Mouse (Mus musculus): ENCODE results near the gene Asb17. TPM values are rescaled to one million over a fixed set of nuclear protein-coding genes. Genes with fewer than 3 reads are reported as not detected.

The Asb17 gene
- polyA plus RNA-seq, 1 experiment from 2014 or later, result 0.10 TPM

DNA sequence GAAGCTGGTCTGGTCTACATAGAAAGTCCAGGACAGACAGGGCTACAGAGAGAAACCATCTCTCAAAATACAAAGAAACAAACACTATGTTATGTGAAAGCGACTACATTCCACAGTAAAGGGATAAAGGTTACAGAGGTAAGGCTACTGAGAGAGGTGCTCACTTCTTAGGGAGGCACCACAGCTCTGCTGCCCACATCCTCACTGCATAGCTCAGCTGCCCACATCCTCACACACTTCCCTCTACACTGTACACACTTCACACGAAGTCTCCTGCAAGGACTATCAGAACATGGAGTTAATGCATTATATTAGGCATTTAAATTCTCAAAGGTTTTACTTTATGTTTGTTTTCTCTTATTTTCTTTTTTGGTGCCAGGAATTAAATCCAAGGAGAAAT lies 19.8 kb downstream of the Asb17 start:
- Histone ChIP-seq H3K4me1 (no peaks in the 10 kb centered on the region), H3K27me3 (no peaks in the 10 kb centered on the region), H3K9ac (replicated peaks) (no peak overlapping the region), H3K36me3 (no peaks in the 10 kb centered on the region), H3K27ac (replicated peaks) (no peak overlapping the region), H3K4me3 (no peak overlapping the region), H3K4me2 (replicated peaks) (no peak overlapping the region), H3K9me3 (no peaks in the 10 kb centered on the region)
- 86% methylated on average over 2 of the region's 2 CpGs for WGBS
- no peak for ATAC-seq (replicated peaks)

DNA sequence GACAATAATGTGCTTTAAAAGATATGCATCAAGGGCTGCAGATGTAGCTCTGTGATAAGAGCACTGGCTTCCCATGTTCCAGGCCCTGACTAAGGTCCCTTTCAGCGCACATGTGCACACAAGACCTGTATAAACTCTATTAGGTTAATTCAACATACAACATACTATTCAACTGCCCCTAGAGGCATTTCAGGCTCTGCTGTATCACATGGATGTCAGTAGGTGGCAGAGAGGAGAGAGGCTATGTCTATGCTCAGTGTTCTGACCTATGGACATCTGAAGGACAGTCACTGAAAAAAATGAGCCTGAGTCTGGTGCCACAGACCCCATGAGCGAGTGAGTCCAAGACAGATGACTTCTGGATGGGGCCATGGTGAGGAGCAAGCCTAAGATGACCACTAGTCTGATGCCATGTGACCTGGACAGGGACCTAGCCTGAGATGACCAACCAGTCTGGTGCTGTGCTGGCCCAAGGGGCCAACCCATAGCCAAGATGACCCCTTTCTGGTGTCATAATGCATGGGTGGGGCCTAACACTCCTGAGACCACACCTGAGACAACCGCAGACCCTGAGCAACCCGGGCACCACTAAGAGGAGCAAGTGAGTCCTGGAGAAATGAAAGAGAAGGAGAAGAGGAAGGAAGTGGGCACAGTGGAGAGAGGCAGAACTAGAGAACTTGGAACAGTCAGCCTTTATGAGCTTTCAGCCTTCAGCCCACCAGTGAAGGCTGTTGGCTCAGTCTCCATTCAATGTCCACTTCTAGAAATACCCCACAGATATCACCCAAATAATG lies 20.8 kb downstream of the Asb17 start:
- H3K9ac ChIP-seq (replicated peaks), result no peak overlapping the region
- H3K27me3 ChIP-seq, result no peaks in the 10 kb centered on the region
- no peaks in the 10 kb centered on the region for H3K36me3 ChIP-seq
- H3K4me1 ChIP-seq, result no peaks in the 10 kb centered on the region
- no peak overlapping the region for H3K4me3 ChIP-seq
- no peak overlapping the region for H3K27ac ChIP-seq (replicated peaks)
- no peak for ATAC-seq (replicated peaks)
- no peak overlapping the region for H3K4me2 ChIP-seq (replicated peaks)
- WGBS, result 88% methylated on average over 4 of the region's 4 CpGs
- H3K9me3 ChIP-seq, result no peaks in the 10 kb centered on the region

DNA sequence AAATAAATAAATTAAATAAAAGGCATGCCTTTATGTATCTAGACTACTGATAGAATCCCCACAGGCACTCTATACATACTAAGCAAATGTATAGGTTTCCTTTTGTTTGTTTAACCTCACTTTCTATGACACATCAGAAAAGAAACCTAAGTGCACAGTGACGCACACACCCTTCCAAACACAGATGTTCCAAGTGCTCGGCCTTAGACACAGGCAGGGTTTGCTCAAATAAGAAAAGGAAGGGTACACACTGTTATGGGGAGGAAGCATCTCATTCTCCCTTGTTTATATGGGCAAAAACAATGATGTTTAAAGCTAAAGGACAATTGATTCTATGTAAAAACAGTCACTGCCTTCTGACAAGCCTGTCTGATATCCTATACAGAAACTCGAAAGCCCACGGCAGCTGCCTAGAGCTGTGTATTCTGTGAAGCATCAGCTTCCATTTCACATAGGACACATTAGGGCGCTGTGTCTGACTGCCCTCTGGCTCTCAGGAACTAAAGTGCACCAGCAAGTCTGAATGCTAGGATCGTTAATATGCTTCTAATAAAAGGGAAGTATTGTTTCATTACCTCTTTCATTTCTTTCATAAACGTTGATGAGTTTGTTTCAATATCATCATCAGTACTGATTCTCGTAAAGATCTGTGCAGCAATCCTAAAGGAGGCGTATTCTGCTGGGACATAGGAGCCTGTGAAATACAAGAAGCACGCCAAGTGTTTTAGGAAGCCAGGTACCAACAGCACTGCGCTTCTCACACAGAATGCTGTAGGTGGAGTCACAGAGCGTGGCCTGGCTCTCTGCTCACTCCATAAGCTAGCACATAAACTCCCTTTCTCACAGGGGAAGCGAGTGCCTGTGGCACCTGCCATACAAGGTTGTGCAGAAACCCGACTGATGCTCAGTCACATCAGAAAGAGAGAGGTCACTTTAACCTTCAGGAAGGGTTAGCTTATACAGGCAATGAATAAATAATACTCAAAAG lies 23.4 kb downstream of the Asb17 start:
- no peak overlapping the region for H3K4me2 ChIP-seq (replicated peaks)
- WGBS, result 53% methylated on average over 14 of the region's 14 CpGs
- no peak for ATAC-seq (replicated peaks)
- no peaks in the 10 kb centered on the region for H3K27me3 ChIP-seq
- no peak overlapping the region for H3K27ac ChIP-seq (replicated peaks)
- H3K9ac ChIP-seq (replicated peaks), result no peak overlapping the region
- no peaks in the 10 kb centered on the region for H3K36me3 ChIP-seq
- H3K4me1 ChIP-seq, result no peaks in the 10 kb centered on the region
- H3K4me3 ChIP-seq, result no peak overlapping the region
- H3K9me3 ChIP-seq, result no peaks in the 10 kb centered on the region

DNA sequence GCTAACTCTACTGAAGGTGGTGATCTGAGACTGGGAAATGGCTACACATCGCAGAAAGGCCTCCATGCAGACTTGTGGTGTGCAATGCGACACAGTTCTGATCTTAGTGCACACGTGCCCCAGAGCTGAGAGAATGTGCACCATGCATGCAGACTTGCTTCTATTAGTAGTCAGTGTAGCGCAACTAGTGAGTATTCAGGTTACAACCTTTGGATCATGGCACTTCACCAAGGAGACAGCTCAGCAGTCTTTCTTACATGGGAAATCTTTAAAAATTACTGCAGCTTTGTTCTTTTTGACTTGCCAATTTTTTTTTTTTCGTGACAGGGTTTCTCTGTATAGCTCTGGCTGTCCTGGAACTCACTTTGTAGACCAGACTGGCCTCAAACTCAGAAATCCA lies 27.4 kb downstream of the Asb17 start:
- Histone ChIP-seq H3K4me2 (replicated peaks) (no peak overlapping the region), H3K4me1 (0 out of 2 replicates have a peak, but pooled peaks cover 4% of the 10 kb centered on the region), H3K9ac (replicated peaks) (no peak overlapping the region), H3K4me3 (no peak overlapping the region), H3K36me3 (no peaks in the 10 kb centered on the region), H3K27me3 (no peaks in the 10 kb centered on the region), H3K9me3 (no peaks in the 10 kb centered on the region), H3K27ac (replicated peaks) (no peak overlapping the region)
- ATAC-seq (replicated peaks), result no peak
- 88% methylated on average over 5 of the region's 5 CpGs for WGBS

DNA sequence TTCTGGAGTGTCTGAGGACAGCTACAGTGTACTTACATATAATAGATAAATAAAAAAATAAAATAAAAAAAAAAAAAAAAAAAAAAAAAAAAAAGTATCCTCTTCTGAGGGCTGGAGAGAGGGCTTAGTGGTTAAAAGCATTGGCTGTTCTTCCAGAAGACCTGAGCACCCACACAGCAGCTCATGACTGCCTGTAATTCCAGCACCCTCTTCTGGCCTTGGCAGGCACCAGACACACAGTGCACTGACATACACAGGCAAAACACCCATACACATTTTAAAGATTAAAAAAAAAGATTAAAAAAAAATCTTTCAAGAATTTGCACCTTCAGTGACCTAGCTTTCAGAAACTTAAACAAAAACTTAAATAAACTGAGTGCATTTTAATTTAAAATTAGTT lies 42.3 kb downstream of the Asb17 start:
- H3K4me3 ChIP-seq, result no peak overlapping the region
- no peak for ATAC-seq (replicated peaks)
- no peaks in the 10 kb centered on the region for H3K9me3 ChIP-seq
- H3K27ac ChIP-seq (replicated peaks), result no peak overlapping the region
- H3K4me2 ChIP-seq (replicated peaks), result no peak overlapping the region
- no peaks in the 10 kb centered on the region for H3K27me3 ChIP-seq
- H3K4me1 ChIP-seq, result no peaks in the 10 kb centered on the region
- H3K36me3 ChIP-seq, result no peaks in the 10 kb centered on the region
- H3K9ac ChIP-seq (replicated peaks), result no peak overlapping the region

DNA sequence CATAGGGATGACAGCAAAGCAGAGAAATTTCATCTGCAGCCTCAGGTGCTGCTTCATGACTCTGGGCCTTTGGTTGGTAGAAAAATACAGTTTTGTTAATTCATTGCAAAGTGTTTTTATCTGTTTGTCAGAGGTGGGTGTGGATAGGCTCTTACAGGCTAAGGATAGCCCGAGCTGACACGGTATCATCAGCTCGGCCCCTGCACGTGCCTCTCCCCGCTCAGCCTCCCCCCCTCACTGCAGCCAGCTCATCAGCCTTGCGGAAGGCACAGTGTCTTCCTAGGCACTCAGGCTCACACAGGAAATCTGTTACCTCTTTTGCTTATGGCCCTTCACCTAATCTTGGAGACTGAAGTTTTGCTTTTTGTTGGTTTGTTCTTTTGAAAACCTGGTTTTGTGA lies 44.1 kb downstream of the Asb17 start:
- H3K4me1 ChIP-seq, result no peaks in the 10 kb centered on the region
- no peak overlapping the region for H3K27ac ChIP-seq (replicated peaks)
- 86% methylated on average over 6 of the region's 6 CpGs for WGBS
- no peak overlapping the region for H3K4me3 ChIP-seq
- H3K9ac ChIP-seq (replicated peaks), result no peak overlapping the region
- H3K36me3 ChIP-seq, result no peaks in the 10 kb centered on the region
- no peaks in the 10 kb centered on the region for H3K9me3 ChIP-seq
- no peaks in the 10 kb centered on the region for H3K27me3 ChIP-seq
- no peak overlapping the region for H3K4me2 ChIP-seq (replicated peaks)
- no peak for ATAC-seq (replicated peaks)

DNA sequence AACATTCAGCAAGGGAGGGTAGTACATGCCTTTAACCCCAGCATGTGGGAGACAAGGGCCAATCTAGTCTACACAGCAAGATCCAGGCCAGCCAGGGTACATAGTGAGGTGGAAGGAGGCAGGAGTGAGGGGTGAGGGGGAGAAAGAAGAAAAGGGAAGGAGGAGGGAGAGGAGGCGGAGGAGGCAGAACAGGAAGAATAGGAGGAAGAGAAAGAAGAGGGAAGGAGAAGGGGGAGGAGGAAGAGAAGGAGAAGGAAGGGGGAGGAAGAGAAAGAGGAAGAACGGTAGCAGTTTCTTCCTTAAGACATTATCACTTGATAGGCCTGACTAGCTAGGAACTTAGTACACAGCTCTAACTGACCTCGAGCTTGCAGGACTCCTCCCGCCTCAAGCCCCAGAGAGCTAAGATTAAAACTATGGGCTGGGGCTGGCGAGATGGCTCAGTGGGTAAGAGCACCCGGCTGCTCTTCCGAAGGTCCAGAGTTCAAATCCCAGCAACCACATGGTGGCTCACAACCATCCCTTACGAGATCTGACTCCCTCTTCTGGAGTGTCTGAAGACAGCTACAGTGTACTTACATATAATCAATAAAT lies 45.3 kb downstream of the Asb17 start:
- ATAC-seq (replicated peaks), result no peak
- H3K27ac ChIP-seq (replicated peaks), result no peak overlapping the region
- H3K4me1 ChIP-seq, result no peaks in the 10 kb centered on the region
- H3K9me3 ChIP-seq, result no peaks in the 10 kb centered on the region
- H3K4me3 ChIP-seq, result no peak overlapping the region
- no peak overlapping the region for H3K9ac ChIP-seq (replicated peaks)
- H3K36me3 ChIP-seq, result no peaks in the 10 kb centered on the region
- WGBS, result 80% methylated on average over 8 of the region's 8 CpGs
- no peak overlapping the region for H3K4me2 ChIP-seq (replicated peaks)
- no peaks in the 10 kb centered on the region for H3K27me3 ChIP-seq

DNA sequence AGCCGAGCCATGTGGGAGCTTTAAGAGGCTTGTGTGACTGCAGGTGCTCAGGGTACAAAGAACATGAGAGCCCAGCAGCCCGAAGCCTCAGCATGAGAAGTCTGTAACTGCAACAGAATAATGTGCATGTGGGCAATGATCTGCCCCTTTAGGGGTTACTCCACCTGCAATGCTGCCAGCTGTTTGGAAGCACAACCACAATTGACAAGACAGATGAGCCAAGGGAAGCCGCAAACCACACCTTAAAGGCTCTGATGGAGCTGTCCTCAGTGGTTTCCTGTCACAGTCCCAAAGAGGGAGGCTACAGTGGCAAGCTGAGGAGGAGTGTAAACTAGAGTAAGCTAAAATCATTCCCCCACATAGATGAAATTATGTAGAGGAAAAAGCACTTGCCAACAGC lies 51.4 kb downstream of the Asb17 start:
- Histone ChIP-seq H3K9me3 (no peaks in the 10 kb centered on the region), H3K36me3 (no peaks in the 10 kb centered on the region), H3K9ac (replicated peaks) (no peak overlapping the region), H3K4me2 (replicated peaks) (no peak overlapping the region), H3K27ac (replicated peaks) (no peak overlapping the region), H3K27me3 (no peaks in the 10 kb centered on the region), H3K4me3 (no peak overlapping the region), H3K4me1 (no peaks in the 10 kb centered on the region)
- ATAC-seq (replicated peaks), result no peak
- 87% methylated on average over 3 of the region's 3 CpGs for WGBS

DNA sequence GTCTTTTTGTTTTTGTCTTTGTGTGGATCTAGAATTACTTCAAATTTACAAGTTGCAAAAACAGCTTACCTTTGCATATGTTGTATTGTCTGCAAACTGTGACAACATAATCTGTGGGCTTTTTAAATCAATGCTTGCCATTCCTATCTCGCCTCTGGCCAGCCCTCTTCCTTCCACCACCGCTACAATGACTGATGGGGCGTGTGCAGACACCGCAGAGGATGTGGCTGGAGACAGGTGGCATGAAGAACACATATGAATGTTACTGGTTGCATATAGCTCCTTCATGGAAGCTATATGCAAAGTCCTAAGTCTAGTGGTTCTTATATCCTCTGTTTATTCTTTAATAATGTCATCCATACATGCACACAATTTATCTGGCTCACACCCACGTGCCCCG lies 53.2 kb downstream of the Asb17 start:
- Histone ChIP-seq H3K4me3 (no peak overlapping the region), H3K4me2 (replicated peaks) (no peak overlapping the region), H3K4me1 (no peaks in the 10 kb centered on the region), H3K9ac (replicated peaks) (no peak overlapping the region), H3K27me3 (no peaks in the 10 kb centered on the region), H3K27ac (replicated peaks) (no peak overlapping the region), H3K36me3 (no peaks in the 10 kb centered on the region), H3K9me3 (no peaks in the 10 kb centered on the region)
- 84% methylated on average over 6 of the region's 6 CpGs for WGBS
- no peak for ATAC-seq (replicated peaks)

DNA sequence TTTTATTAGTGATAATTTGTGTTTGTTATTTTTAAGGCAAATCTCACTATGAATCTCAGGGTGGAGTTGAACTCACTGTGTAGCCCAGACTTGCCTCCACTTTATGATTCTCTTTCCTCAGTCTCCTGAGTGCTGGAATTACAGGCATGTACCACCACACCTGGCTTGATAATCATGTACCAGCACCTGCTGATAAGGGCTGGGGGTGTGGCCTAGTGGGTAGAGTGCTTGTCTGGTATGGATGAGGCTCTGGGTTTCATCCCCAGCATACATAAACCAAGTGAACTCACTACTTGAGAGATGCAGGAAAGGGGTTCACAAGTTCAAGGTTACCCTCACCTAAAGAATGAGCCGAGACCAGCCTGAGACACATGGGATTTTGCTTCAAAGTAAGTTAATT lies 57.9 kb downstream of the Asb17 start:
- Histone ChIP-seq H3K4me1 (no peaks in the 10 kb centered on the region), H3K9me3 (no peaks in the 10 kb centered on the region), H3K4me2 (replicated peaks) (no peak overlapping the region), H3K27me3 (no peaks in the 10 kb centered on the region), H3K36me3 (peaks cover 28% of the 10 kb centered on the region), H3K27ac (replicated peaks) (no peak overlapping the region), H3K4me3 (no peak overlapping the region), H3K9ac (replicated peaks) (no peak overlapping the region)
- ATAC-seq (replicated peaks), result no peak
- WGBS, result 93% methylated on average over 1 of the region's 1 CpGs

DNA sequence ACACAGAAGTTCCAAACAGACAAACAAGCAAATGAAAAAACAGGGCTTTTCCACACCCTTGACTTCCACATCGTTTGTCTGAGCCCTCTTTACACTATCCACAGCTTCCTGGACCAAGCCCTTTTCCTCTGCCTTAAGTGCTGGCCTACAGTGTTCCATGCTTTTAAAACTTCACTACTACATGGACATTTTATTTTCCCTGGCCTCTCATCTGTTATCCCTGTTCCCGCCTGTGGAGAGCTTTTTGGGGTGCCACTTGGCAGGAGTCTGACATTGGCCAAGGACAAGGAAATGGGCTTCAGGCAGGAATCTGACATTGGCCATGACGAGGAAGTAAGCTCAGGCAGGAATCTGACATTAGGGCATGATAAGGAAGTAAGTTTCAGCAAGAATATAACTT lies 58.6 kb downstream of the Asb17 start:
- H3K4me1 ChIP-seq, result no peaks in the 10 kb centered on the region
- no peak overlapping the region for H3K4me2 ChIP-seq (replicated peaks)
- H3K9ac ChIP-seq (replicated peaks), result no peak overlapping the region
- H3K27ac ChIP-seq (replicated peaks), result no peak overlapping the region
- 76% methylated on average over 3 of the region's 3 CpGs for WGBS
- H3K36me3 ChIP-seq, result peaks cover 33% of the 10 kb centered on the region
- H3K27me3 ChIP-seq, result no peaks in the 10 kb centered on the region
- no peak for ATAC-seq (replicated peaks)
- H3K9me3 ChIP-seq, result no peaks in the 10 kb centered on the region
- H3K4me3 ChIP-seq, result no peak overlapping the region

DNA sequence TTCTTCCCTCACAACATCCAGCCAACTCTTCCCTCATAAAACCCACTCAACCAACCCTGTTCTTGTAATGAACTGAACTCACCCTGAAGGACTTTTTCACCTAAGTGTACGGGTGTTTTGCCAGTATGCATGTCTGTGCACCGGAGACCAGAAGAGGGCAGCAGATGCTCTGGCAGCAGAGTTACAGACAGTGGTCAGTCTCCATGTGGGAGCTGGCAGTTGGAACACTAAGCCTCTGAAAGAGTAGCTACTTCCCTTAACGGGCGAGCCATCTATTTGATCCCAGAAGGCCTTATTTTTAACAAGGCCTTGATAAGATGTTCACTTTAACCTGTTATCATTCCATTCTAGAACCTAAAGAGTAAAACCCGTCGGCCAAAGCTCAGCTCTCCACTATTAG lies 60.6 kb downstream of the Asb17 start:
- H3K9me3 ChIP-seq, result no peaks in the 10 kb centered on the region
- H3K4me1 ChIP-seq, result peaks cover 5% of the 10 kb centered on the region; the same call in 1 of the 2 replicates
- no peak overlapping the region for H3K4me3 ChIP-seq
- H3K36me3 ChIP-seq, result peaks cover 52% of the 10 kb centered on the region
- no peak overlapping the region for H3K27ac ChIP-seq (replicated peaks)
- no peak overlapping the region for H3K4me2 ChIP-seq (replicated peaks)
- WGBS, result 66% methylated on average over 6 of the region's 6 CpGs
- H3K9ac ChIP-seq (replicated peaks), result no peak overlapping the region
- H3K27me3 ChIP-seq, result no peaks in the 10 kb centered on the region
- ATAC-seq (replicated peaks), result no peak

Measured in forebrain, embryonic 15.5 days (tissue).